Mouse (Mus musculus) granulocyte monocyte progenitor cell, adult 5-6 weeks (primary cell): Measurements from ENCODE around the gene Dbx2. TPM values are rescaled to one million over a fixed set of nuclear protein-coding genes. Genes with fewer than 3 reads are reported as not detected.

Source experiments
- ATAC-seq: replicated peaks from 2 replicates; pipeline ENCODE4 v1.8.0; 2016; ENCODE audit warnings: mild to moderate bottlenecking, moderate TSS enrichment, inconsistent platforms; ENCODE audit not compliant: poor library complexity, severe bottlenecking
- total RNA-seq, 2 experiments: library from RNA; stranded (forward) in 1 of 2; stranded (reverse) in 1 of 2; fragments of 200-712, 200-1000 nt in 1 of 2; fragments of >200 nt in 1 of 2; fragmentation: Nextera tagmentation in 1 of 2; gene quantifications; 2 replicates each; pipeline ENCODE4 v1.2.3; 2014 to 2017

Gene Dbx2
- total RNA-seq (2014; fragmentation: Nextera tagmentation), result not detected in 2 replicates
- not detected in 2 replicates for total RNA-seq (2017)

- no peak for ATAC-seq
These were observed at the start of gene Dbx2 for GRCm38 (mm10) chr15:95655860-95656259. Dbx2 (minus strand) TSS chr15:95655960.

- ATAC-seq, result no peak
These were observed 46.4 kb upstream of the Dbx2 start for GRCm38 (mm10) chr15:95702206-95702605.

GRCm38 (mm10) chr15:95701573-95701972 lies 45.8 kb upstream of the Dbx2 start:
- ATAC-seq, result no peak

- no peak for ATAC-seq
These were observed 43.6 kb upstream of the Dbx2 start for GRCm38 (mm10) chr15:95699371-95699770.

- no peak for ATAC-seq
These were observed 38.0 kb upstream of the Dbx2 start for GRCm38 (mm10) chr15:95693759-95694158.

- no peak for ATAC-seq
These were observed 35.8 kb upstream of the Dbx2 start for GRCm38 (mm10) chr15:95691594-95691993.

- no peak for ATAC-seq
These were observed 35.4 kb upstream of the Dbx2 start for GRCm38 (mm10) chr15:95691129-95691528.

- ATAC-seq, result no peak
These were observed 26.9 kb upstream of the Dbx2 start for GRCm38 (mm10) chr15:95682620-95683019.

GRCm38 (mm10) chr15:95675645-95676044 lies 19.9 kb upstream of the Dbx2 start:
- no peak for ATAC-seq

- no peak for ATAC-seq
These were observed 19.4 kb upstream of the Dbx2 start for GRCm38 (mm10) chr15:95675176-95675575.

- ATAC-seq, result no peak
These were observed 11.4 kb upstream of the Dbx2 start for GRCm38 (mm10) chr15:95667209-95667608.

- no peak for ATAC-seq
These were observed 9.2 kb upstream of the Dbx2 start for GRCm38 (mm10) chr15:95665002-95665401.

- no peak for ATAC-seq
These were observed 6.0 kb upstream of the Dbx2 start for GRCm38 (mm10) chr15:95661718-95662117.

GRCm38 (mm10) chr15:95660368-95660767 lies 4.6 kb upstream of the Dbx2 start:
- ATAC-seq, result no peak

- ATAC-seq, result no peak; the same call in 1 of the 2 replicates
These were observed 1.4 kb downstream of the Dbx2 start for GRCm38 (mm10) chr15:95654211-95654897.

- no peak for ATAC-seq
These were observed 1.9 kb downstream of the Dbx2 start for GRCm38 (mm10) chr15:95653812-95654210.

GRCm38 (mm10) chr15:95652898-95653707 lies 2.7 kb downstream of the Dbx2 start:
- ATAC-seq, result no peak

- no peak for ATAC-seq
These were observed 3.9 kb downstream of the Dbx2 start for GRCm38 (mm10) chr15:95651824-95652223.

GRCm38 (mm10) chr15:95643505-95644029 lies 12.2 kb downstream of the Dbx2 start:
- no peak for ATAC-seq

- no peak for ATAC-seq
These were observed 15.4 kb downstream of the Dbx2 start for GRCm38 (mm10) chr15:95640347-95640746.

GRCm38 (mm10) chr15:95639829-95640134 lies 16.0 kb downstream of the Dbx2 start:
- ATAC-seq, result no peak
